Mouse (Mus musculus) bone marrow macrophage, adult 2 months (primary cell): ENCODE data around the gene Cyth1. TPM values are rescaled to one million over a fixed set of nuclear protein-coding genes. Genes with fewer than 3 reads are reported as not detected.

Experiments
- H3K27ac ChIP-seq: 2 replicates; pipeline ENCODE4 v1.5.1; 2012; ENCODE audit warnings: low read depth, low read length; ENCODE audit not compliant: insufficient read depth
- H3K4me1 ChIP-seq: 2 replicates; pipeline ENCODE4 v1.6.1; 2012; ENCODE audit warnings: low read length; ENCODE audit not compliant: control insufficient read depth, insufficient read depth
- H3K4me3 ChIP-seq: 2 replicates; pipeline ENCODE4 v1.5.1; 2012; ENCODE audit warnings: mild to moderate bottlenecking, low read length, moderate library complexity; ENCODE audit not compliant: insufficient read depth
- CTCF ChIP-seq: IDR thresholded peaks from 2 replicates; pipeline ENCODE4 v1.5.1; 2012; ENCODE audit warnings: low read depth, mild to moderate bottlenecking, low read length, moderate library complexity
- POLR2A ChIP-seq: IDR thresholded peaks from 2 replicates; pipeline ENCODE4 v1.6.1; 2012; ENCODE audit warnings: mild to moderate bottlenecking, low read depth, low read length, borderline replicate concordance
- polyA plus RNA-seq: library from polyadenylated mRNA; stranded (reverse); fragments of >200 nt; gene quantifications from 2 replicates; pipeline ENCODE4 v1.2.4, GENCODE M21; 2012; ENCODE audit not compliant: missing spikeins, insufficient read depth, insufficient read length

Cyth1 gene
- polyA plus RNA-seq, 1 experiment, result 47.2 TPM

- TF ChIP-seq CTCF, result peak; percentile 51; the same call in 1 of the 2 replicates
- TF ChIP-seq POLR2A, result no peak
- Histone ChIP-seq H3K27ac (no peak overlapping the region), H3K4me1 (peaks cover 7% of the 10 kb centered on the region), H3K4me3 (no peak overlapping the region)
Measured at GRCm38 (mm10) chr11:118091002-118091670, 157.3 kb downstream of the Cyth1 start.

- Histone ChIP-seq H3K27ac (no peak overlapping the region), H3K4me1 (no peaks in the 10 kb centered on the region), H3K4me3 (no peak overlapping the region)
- no peak for TF ChIP-seq POLR2A
- no peak for TF ChIP-seq CTCF
Measured at GRCm38 (mm10) chr11:118088896-118089295, 159.5 kb downstream of the Cyth1 start.

- H3K4me1 ChIP-seq, result no peaks in the 10 kb centered on the region
- TF ChIP-seq POLR2A (no peak), CTCF (no peak)
- H3K27ac ChIP-seq, result no peak overlapping the region
- no peak overlapping the region for H3K4me3 ChIP-seq
Measured at GRCm38 (mm10) chr11:118085961-118086360, 162.4 kb downstream of the Cyth1 start.

GRCm38 (mm10) chr11:118085176-118085575 lies 163.2 kb downstream of the Cyth1 start:
- H3K27ac ChIP-seq, result no peak overlapping the region
- no peaks in the 10 kb centered on the region for H3K4me1 ChIP-seq
- no peak overlapping the region for H3K4me3 ChIP-seq
- TF ChIP-seq POLR2A (no peak), CTCF (no peak)

GRCm38 (mm10) chr11:118084266-118084665 lies 164.1 kb downstream of the Cyth1 start:
- no peak overlapping the region for H3K4me3 ChIP-seq
- no peaks in the 10 kb centered on the region for H3K4me1 ChIP-seq

GRCm38 (mm10) chr11:118083811-118084210 lies 164.6 kb downstream of the Cyth1 start:
- H3K4me3 ChIP-seq, result no peak overlapping the region
- no peaks in the 10 kb centered on the region for H3K4me1 ChIP-seq
- no peak overlapping the region for H3K27ac ChIP-seq
- TF ChIP-seq POLR2A (no peak), CTCF (peak; percentile 79)

More at GRCm38 (mm10) chr11:118084266-118084665, 164.1 kb downstream of the Cyth1 start:
- TF ChIP-seq POLR2A, result no peak
- TF ChIP-seq CTCF, result no peak
- H3K27ac ChIP-seq, result no peak overlapping the region

- H3K4me3 ChIP-seq, result no peak overlapping the region
- TF ChIP-seq CTCF (no peak), POLR2A (no peak)
- H3K4me1 ChIP-seq, result no peaks in the 10 kb centered on the region
- H3K27ac ChIP-seq, result no peak overlapping the region
Measured at GRCm38 (mm10) chr11:118082294-118082693, 166.1 kb downstream of the Cyth1 start.

Other genes with a start within 250 kb of the Cyth1 start
- gene Dnah17, start 118.0 kb downstream of the Cyth1 start, polyA plus RNA-seq, result 0.29 and 0.41 TPM in 2 replicates
- gene Usp36, start 41.7 kb upstream of the Cyth1 start, polyA plus RNA-seq, result 8.8 and 9.2 TPM in 2 replicates
- 1.5 and 2.3 TPM in 2 replicates for gene Cep295nl, start 93.9 kb upstream of the Cyth1 start, polyA plus RNA-seq
- gene Timp2, start 107.1 kb upstream of the Cyth1 start, polyA plus RNA-seq, result 244 and 247 TPM in 2 replicates
- 786 and 891 TPM in 2 replicates for gene Lgals3bp, start 153.5 kb upstream of the Cyth1 start, polyA plus RNA-seq
- gene Cant1, start 170.5 kb upstream of the Cyth1 start, polyA plus RNA-seq, result 31.9 and 36.2 TPM in 2 replicates
- not detected in 2 replicates for gene C1qtnf1, start 179.6 kb upstream of the Cyth1 start, polyA plus RNA-seq
- gene Engase, start 228.2 kb upstream of the Cyth1 start, polyA plus RNA-seq, result 32.7 and 38.9 TPM in 2 replicates